Mouse (Mus musculus) spleen, adult 18-20 months (tissue): ENCODE measurements around the gene Prss33.
"Not testable (repeated sequence)": the region's sequence is repeated elsewhere in the genome, so short reads cannot be mapped to it uniquely, and the experiment has no call there.

ENCODE experiments used
- DNase-seq, 2 experiments: peaks; one replicate each; pipeline ENCODE4 v3.0.0; 2022; ENCODE audit warnings: mixed read lengths in 2 of 2

Gene Prss33

GRCm38 (mm10) chr17:23836006-23836575 lies at the start of gene Prss33:
Prss33 (minus strand) TSS chr17:23836056.
- DNase-seq = no peak

GRCm38 (mm10) chr17:23880576-23880975 lies 44.7 kb upstream of the Prss33 start, which contains the start of the genes Dcpp1 and Dcpp2:
Dcpp1 (plus strand) TSS chr17:23880876.
Dcpp2 (plus strand) TSS chr17:23880880.
- DNase-seq = not testable (repeated sequence)

GRCm38 (mm10) chr17:23877166-23877565 lies 41.3 kb upstream of the Prss33 start:
- DNase-seq = no peak

GRCm38 (mm10) chr17:23876741-23877140 lies 40.9 kb upstream of the Prss33 start:
- DNase-seq = no peak

- peak in 1 of 2 experiments; percentile 24 for DNase-seq
These were observed 38.3 kb upstream of the Prss33 start for GRCm38 (mm10) chr17:23873884-23874856.

GRCm38 (mm10) chr17:23868513-23868912 lies 32.7 kb upstream of the Prss33 start:
- no peak for DNase-seq

- no peak for DNase-seq
These were observed 31.9 kb upstream of the Prss33 start, which contains the start of gene Prss21 for GRCm38 (mm10) chr17:23867756-23868155. Prss21 (plus strand) TSS chr17:23868056.

- DNase-seq = no peak
These were observed 27.1 kb upstream of the Prss33 start for GRCm38 (mm10) chr17:23862926-23863325.

- DNase-seq = no peak
These were observed 22.1 kb upstream of the Prss33 start for GRCm38 (mm10) chr17:23857913-23858312.

GRCm38 (mm10) chr17:23857193-23857592 lies 21.3 kb upstream of the Prss33 start:
- no peak for DNase-seq

- DNase-seq = no peak
These were observed 18.4 kb upstream of the Prss33 start for GRCm38 (mm10) chr17:23854229-23854765.

- DNase-seq = peak; percentile 25 to 57
These were observed 17.4 kb upstream of the Prss33 start for GRCm38 (mm10) chr17:23853292-23853691.

GRCm38 (mm10) chr17:23850853-23851749 lies 15.2 kb upstream of the Prss33 start:
- peak in 1 of 2 experiments; percentile 54 for DNase-seq

GRCm38 (mm10) chr17:23850028-23850427 lies 14.2 kb upstream of the Prss33 start:
- DNase-seq = no peak

GRCm38 (mm10) chr17:23843812-23844273 lies 8.0 kb upstream of the Prss33 start, which contains the start of the genes Prss32 and Prss41:
Prss32 (plus strand) TSS chr17:23843855.
Prss41 (minus strand) TSS chr17:23844172.
- DNase-seq = peak in 1 of 2 experiments; percentile 61

- peak in 1 of 2 experiments; percentile 27 for DNase-seq
These were observed 7.4 kb upstream of the Prss33 start for GRCm38 (mm10) chr17:23843141-23843811.

GRCm38 (mm10) chr17:23841145-23841544 lies 5.3 kb upstream of the Prss33 start:
- DNase-seq = peak in 1 of 2 experiments; percentile 72

- no peak for DNase-seq
These were observed 4.7 kb downstream of the Prss33 start for GRCm38 (mm10) chr17:23831201-23831600.

GRCm38 (mm10) chr17:23829064-23829619 lies 6.7 kb downstream of the Prss33 start, which contains the start of gene Elob:
Elob (minus strand) TSS chr17:23829136.
- peak; percentile 73 for DNase-seq

- peak; percentile 59 to 61 for DNase-seq
These were observed 7.4 kb downstream of the Prss33 start for GRCm38 (mm10) chr17:23828271-23829001.
